Mouse (Mus musculus) neural tube, embryonic 14.5 days (tissue): ENCODE data around the gene Adam1a. TPM values are rescaled to one million over a fixed set of nuclear protein-coding genes. Genes with fewer than 3 reads are reported as not detected.
A peak's percentile ranks its signal among the peaks of the same experiment; 100 is the strongest.

Source experiments
- ATAC-seq: fragments of 200-750 bp; cut with Nextera tagmentation; 2 replicates; pipeline ENCODE4 v1.8.0; 2017; ENCODE audit warnings: low read depth, mild to moderate bottlenecking, moderate TSS enrichment, moderate library complexity
- H3K27ac ChIP-seq: fragments of 300-500 bp; sonication (generic); 2 replicates; pipeline ENCODE4 v1.5.1; 2014; ENCODE audit warnings: low read depth, mild to moderate bottlenecking, control low read depth, low read length, moderate library complexity, mixed read lengths
- H3K27me3 ChIP-seq: fragments of 300-500 bp; sonication (generic); 2 replicates; pipeline ENCODE4 v1.6.1; 2014; ENCODE audit warnings: low read length; ENCODE audit not compliant: control insufficient read depth, insufficient read depth
- H3K36me3 ChIP-seq: fragments of 300-500 bp; sonication (generic); 2 replicates; pipeline ENCODE4 v1.6.1; 2014; ENCODE audit warnings: low read length, mixed read lengths; ENCODE audit not compliant: control insufficient read depth, insufficient read depth
- H3K4me1 ChIP-seq: fragments of 300-500 bp; sonication (generic); 2 replicates; pipeline ENCODE4 v1.6.1; 2014; ENCODE audit warnings: low read length; ENCODE audit not compliant: control insufficient read depth, insufficient read depth
- H3K4me2 ChIP-seq: fragments of 300-500 bp; sonication (generic); 2 replicates; pipeline ENCODE4 v1.6.1; 2014; ENCODE audit warnings: mild to moderate bottlenecking, low read depth, low read length, control low read depth
- H3K4me3 ChIP-seq: fragments of 300-500 bp; sonication (generic); 2 replicates; pipeline ENCODE4 v1.5.1; 2014; ENCODE audit warnings: low read depth, low read length, control low read depth, mixed read lengths
- H3K9ac ChIP-seq: fragments of 300-500 bp; sonication (generic); replicated peaks from 2 replicates; pipeline ENCODE4 v1.6.1; 2014; ENCODE audit warnings: low read depth, mild to moderate bottlenecking, control low read depth, low read length, mixed read lengths
- H3K9me3 ChIP-seq: fragments of 300-500 bp; sonication (generic); 2 replicates; pipeline ENCODE4 v1.6.1; 2016; ENCODE audit warnings: low read length; ENCODE audit not compliant: control insufficient read depth
- WGBS: fragments of 180-500 bp; shearing (Covaris S2); extraction: QIAGEN DNeasy Blood & Tissue Kit; methylation state at CpG from one replicate; pipeline ENCODE4 v1.1.7; 2014; 5-methylcytosine and 5-hydroxymethylcytosine counted together
- polyA plus RNA-seq: library from polyadenylated mRNA; unstranded; fragments of >200 nt; fragmentation: Nextera tagmentation; extraction: Ambion mirVana; gene quantifications from 2 replicates; pipeline ENCODE4 v1.2.1, GENCODE M21; 2014

The Adam1a gene
- polyA plus RNA-seq, 1 experiment from 2014 or later, result 6.8 TPM

GRCm38 (mm10) chr5:121569881-121570420, 24.7 kb upstream of the Adam1a start:
- Histone ChIP-seq H3K4me3 (no peak overlapping the region), H3K27me3 (no peaks in the 10 kb centered on the region), H3K4me1 (no peaks in the 10 kb centered on the region), H3K9ac (no peak overlapping the region), H3K9me3 (no peaks in the 10 kb centered on the region), H3K4me2 (no peak overlapping the region), H3K36me3 (peaks cover 16% of the 10 kb centered on the region), H3K27ac (no peak overlapping the region)
- ATAC-seq, result no peak
- WGBS, result 87% methylated on average over 8 of the region's 9 CpGs

GRCm38 (mm10) chr5:121566035-121566681, 20.9 kb upstream of the Adam1a start:
- Histone ChIP-seq H3K9me3 (no peaks in the 10 kb centered on the region), H3K27ac (no peak overlapping the region), H3K27me3 (no peaks in the 10 kb centered on the region), H3K36me3 (no peaks in the 10 kb centered on the region), H3K4me1 (no peaks in the 10 kb centered on the region), H3K4me2 (no peak overlapping the region), H3K4me3 (no peak overlapping the region), H3K9ac (no peak overlapping the region)
- no peak for ATAC-seq
- WGBS, result 95% methylated on average over 16 of the region's 16 CpGs

GRCm38 (mm10) chr5:121564468-121564895, 19.2 kb upstream of the Adam1a start:
- H3K27me3 ChIP-seq, result no peaks in the 10 kb centered on the region
- H3K9ac ChIP-seq, result no peak overlapping the region
- ATAC-seq, result no peak
- no peaks in the 10 kb centered on the region for H3K4me1 ChIP-seq
- 16% methylated on average over 11 of the region's 11 CpGs for WGBS
- no peak overlapping the region for H3K4me2 ChIP-seq
- no peak overlapping the region for H3K4me3 ChIP-seq
- no peaks in the 10 kb centered on the region for H3K9me3 ChIP-seq
- no peak overlapping the region for H3K27ac ChIP-seq
- H3K36me3 ChIP-seq, result no peaks in the 10 kb centered on the region

- Histone ChIP-seq H3K9ac (no peak overlapping the region), H3K27ac (no peak overlapping the region), H3K36me3 (no peaks in the 10 kb centered on the region), H3K4me2 (no peak overlapping the region), H3K4me3 (no peak overlapping the region), H3K4me1 (no peaks in the 10 kb centered on the region), H3K27me3 (no peaks in the 10 kb centered on the region), H3K9me3 (no peaks in the 10 kb centered on the region)
- WGBS, result 94% methylated on average over 3 of the region's 3 CpGs
- no peak for ATAC-seq
Observed at GRCm38 (mm10) chr5:121562436-121562835, 17.2 kb upstream of the Adam1a start.

DNA sequence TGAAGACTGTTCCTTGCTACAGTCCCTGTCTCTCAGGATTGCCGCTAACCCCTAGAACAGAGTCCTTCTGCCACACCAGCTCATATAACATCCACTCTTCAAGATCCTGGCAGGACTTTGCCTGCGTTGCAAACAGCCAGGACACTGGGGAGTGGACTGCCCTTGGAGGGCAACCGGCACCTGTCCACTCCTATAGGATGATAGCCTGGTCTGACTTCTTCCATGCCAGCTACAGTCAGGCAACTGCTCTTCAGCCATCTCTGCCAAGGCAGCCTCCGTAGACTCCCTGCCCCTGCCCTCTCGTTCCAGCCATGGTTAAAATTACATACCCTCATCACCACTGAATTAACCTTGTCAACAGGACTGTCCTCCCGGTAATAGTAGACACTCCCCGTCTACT, 3.9 kb upstream of the Adam1a start:
- Histone ChIP-seq H3K36me3 (no peaks in the 10 kb centered on the region), H3K4me1 (peaks cover 9% of the 10 kb centered on the region), H3K4me2 (no peak overlapping the region), H3K4me3 (no peak overlapping the region), H3K27me3 (0 out of 2 replicates have a peak, but pooled peaks cover 2% of the 10 kb centered on the region), H3K9me3 (no peaks in the 10 kb centered on the region), H3K9ac (no peak overlapping the region), H3K27ac (no peak overlapping the region)
- WGBS, result 86% methylated on average over 7 of the region's 7 CpGs
- no peak for ATAC-seq

- no peak overlapping the region for H3K9ac ChIP-seq
- ATAC-seq, result no peak
- H3K4me2 ChIP-seq, result no peak overlapping the region
- H3K36me3 ChIP-seq, result no peaks in the 10 kb centered on the region
- no peak overlapping the region for H3K4me3 ChIP-seq
- H3K27ac ChIP-seq, result no peak overlapping the region
- 0 out of 2 replicates have a peak, but pooled peaks cover 2% of the 10 kb centered on the region for H3K27me3 ChIP-seq
- no peaks in the 10 kb centered on the region for H3K9me3 ChIP-seq
- H3K4me1 ChIP-seq, result peaks cover 19% of the 10 kb centered on the region
- WGBS, result 94% methylated on average over 3 of the region's 3 CpGs
Observed at GRCm38 (mm10) chr5:121547084-121547483, 1.8 kb upstream of the Adam1a start.

DNA sequence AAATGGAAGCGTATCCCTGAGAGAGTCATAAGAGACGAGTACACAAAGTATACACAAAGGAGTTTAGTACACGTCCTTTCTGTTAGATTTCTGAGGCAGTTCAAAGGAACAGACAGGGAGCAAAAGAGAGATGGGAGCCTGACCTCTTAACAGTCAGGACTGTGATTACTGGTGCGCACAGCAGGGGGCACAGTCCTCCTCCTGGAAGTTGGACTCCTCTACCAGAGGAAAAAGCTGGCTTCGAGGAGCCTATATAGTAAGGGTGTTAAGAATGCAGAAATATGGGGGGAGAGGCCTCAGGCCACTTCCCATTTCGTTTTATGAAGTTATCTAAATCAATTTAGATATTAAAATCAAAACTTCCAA, 1.2 kb upstream of the Adam1a start:
- Histone ChIP-seq H3K9ac (peak overlapping the region; percentile 98), H3K4me1 (peaks cover 19% of the 10 kb centered on the region), H3K4me2 (peak overlapping the region; percentile 95), H3K27me3 (0 out of 2 replicates have a peak, but pooled peaks cover 2% of the 10 kb centered on the region), H3K36me3 (no peaks in the 10 kb centered on the region), H3K27ac (no peak overlapping the region), H3K4me3 (peak overlapping the region; percentile 99), H3K9me3 (no peaks in the 10 kb centered on the region)
- WGBS, result 47% methylated on average over 6 of the region's 6 CpGs
- ATAC-seq, result no peak

GRCm38 (mm10) chr5:121545793-121546529, 679 bp upstream of the Adam1a start, which contains the start of gene Mapkapk5:
TSS of gene Mapkapk5 (minus strand) at chr5:121545905.
- WGBS, result 2% methylated on average over 49 of the region's 55 CpGs
- Histone ChIP-seq H3K27me3 (0 out of 2 replicates have a peak, but pooled peaks cover 2% of the 10 kb centered on the region), H3K9ac (peak within 1 kb of the TSS; percentile 98), H3K36me3 (no peaks in the 10 kb centered on the region), H3K9me3 (no peaks in the 10 kb centered on the region), H3K4me1 (peaks cover 19% of the 10 kb centered on the region), H3K4me3 (peak within 1 kb of the TSS; percentile 99), H3K4me2 (peak within 1 kb of the TSS; percentile 95), H3K27ac (peak within 1 kb of the TSS; percentile 97)
- ATAC-seq, result peak; percentile 95

- Histone ChIP-seq H3K4me2 (no peak overlapping the region), H3K27me3 (0 out of 2 replicates have a peak, but pooled peaks cover 2% of the 10 kb centered on the region), H3K4me1 (peaks cover 19% of the 10 kb centered on the region), H3K36me3 (no peaks in the 10 kb centered on the region), H3K27ac (no peak overlapping the region), H3K9ac (no peak overlapping the region), H3K4me3 (no peak overlapping the region), H3K9me3 (no peaks in the 10 kb centered on the region)
- ATAC-seq, result no peak
- 85% methylated on average over 3 of the region's 3 CpGs for WGBS
Observed at GRCm38 (mm10) chr5:121543370-121543769, 1.9 kb downstream of the Adam1a start.
